Mouse (Mus musculus): Measurements from ENCODE around the gene Slc45a3. TPM values are rescaled to one million over a fixed set of nuclear protein-coding genes. Genes with fewer than 3 reads are reported as not detected.

Slc45a3 gene
- total and polyA plus RNA-seq, 3 experiments, result 3.8 to 7.0 (median 5.5) TPM

- no peaks in the 10 kb centered on the region for H3K79me2 ChIP-seq (replicated peaks; ENCODE audit: control insufficient read depth, insufficient read depth, low read length)
- H3K36me3 ChIP-seq (ENCODE audit: control insufficient read depth, insufficient read depth, low read length), result no peaks in the 10 kb centered on the region; the same call in 1 of the 2 replicates
- H3K27me3 ChIP-seq (ENCODE audit: control insufficient read depth, insufficient read depth, low read length), result no peaks in the 10 kb centered on the region
- intact Hi-C loops (cut with DNase I), result loop anchor here (1.0 to 5.0 kb wide), 2 partner anchors 44 to 110 kb away; no protein-coding TSS in a partner anchor
- DNase-seq, result peak; percentile 68
- no peak overlapping the region for H3K4me3 ChIP-seq
- no peak overlapping the region for H3K27ac ChIP-seq
- WGBS, result 38% methylated on average over 6 of the region's 6 CpGs
- H3K9ac ChIP-seq (ENCODE audit: low read depth, low read length), result no peak overlapping the region
- TF ChIP-seq POLR2A (IDR thresholded peaks at IDR 0.05; ENCODE audit: insufficient read depth, low read depth, low read length) (no peak), EP300 (IDR thresholded peaks at IDR 0.05; ENCODE audit: insufficient read depth, low read depth, low read length) (peak; percentile 74; the same call in 1 of the 2 replicates), CTCF (IDR thresholded peaks at IDR 0.05) (peak; percentile 87)
- peaks cover 3% of the 10 kb centered on the region; the same call in 1 of the 2 replicates for H3K4me1 ChIP-seq (ENCODE audit: control insufficient read depth, insufficient read depth, low read length)
Measured at GRCm38 (mm10) chr1:131937659-131938305, 25.0 kb upstream of the Slc45a3 start.

DNA sequence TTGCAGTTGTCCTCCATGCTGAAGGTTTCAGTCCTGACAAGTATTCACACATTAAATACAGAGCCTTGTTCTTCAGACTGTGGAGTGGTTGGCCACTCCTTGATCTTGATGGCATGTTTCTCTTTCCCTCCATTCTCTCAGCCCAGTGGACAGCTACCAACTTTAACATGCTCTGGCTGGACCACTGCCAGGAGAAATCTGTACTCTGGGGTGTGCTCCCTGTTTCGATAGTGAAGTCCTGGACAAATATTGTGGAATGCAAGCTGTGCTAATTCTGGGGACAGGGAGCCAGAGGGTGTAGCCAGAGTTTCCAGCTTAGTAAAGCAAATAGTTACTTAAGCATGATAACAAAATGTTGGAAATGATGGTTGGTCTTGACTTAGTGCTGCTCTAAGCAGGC lies 24.0 kb upstream of the Slc45a3 start:
- no peaks in the 10 kb centered on the region for H3K79me2 ChIP-seq (replicated peaks; ENCODE audit: control insufficient read depth, insufficient read depth, low read length)
- H3K36me3 ChIP-seq (ENCODE audit: control insufficient read depth, insufficient read depth, low read length), result no peaks in the 10 kb centered on the region; the same call in 1 of the 2 replicates
- no peak overlapping the region for H3K9ac ChIP-seq (ENCODE audit: low read depth, low read length)
- peak; percentile 31 to 49 for DNase-seq
- no peaks in the 10 kb centered on the region for H3K27me3 ChIP-seq (ENCODE audit: control insufficient read depth, insufficient read depth, low read length)
- intact Hi-C loops (cut with DNase I), result loop anchor here (5.0 kb wide), 1 partner anchor 108 kb away; no protein-coding TSS in a partner anchor
- peaks cover 3% of the 10 kb centered on the region for H3K4me1 ChIP-seq (ENCODE audit: control insufficient read depth, insufficient read depth, low read length)
- H3K27ac ChIP-seq, result no peak overlapping the region
- H3K4me3 ChIP-seq, result no peak overlapping the region
- no peak for TF ChIP-seq CTCF (IDR thresholded peaks at IDR 0.05)
- WGBS, result 40% methylated on average over 1 of the region's 1 CpGs

- Histone ChIP-seq H3K9ac (ENCODE audit: low read depth, low read length) (no peak overlapping the region), H3K4me3 (no peak overlapping the region), H3K4me1 (ENCODE audit: control insufficient read depth, insufficient read depth, low read length) (peaks cover 3% of the 10 kb centered on the region), H3K36me3 (ENCODE audit: control insufficient read depth, insufficient read depth, low read length) (no peaks in the 10 kb centered on the region; the same call in 1 of the 2 replicates), H3K27ac (no peak overlapping the region), H3K79me2 (replicated peaks; ENCODE audit: control insufficient read depth, insufficient read depth, low read length) (no peaks in the 10 kb centered on the region), H3K27me3 (ENCODE audit: control insufficient read depth, insufficient read depth, low read length) (no peaks in the 10 kb centered on the region)
- 57% methylated on average over 2 of the region's 2 CpGs for WGBS
- intact Hi-C loops (cut with DNase I), result no loop called here
- TF ChIP-seq EP300 (IDR thresholded peaks at IDR 0.05; ENCODE audit: insufficient read depth, low read depth, low read length), result no peak
- no peak for TF ChIP-seq POLR2A (IDR thresholded peaks at IDR 0.05; ENCODE audit: insufficient read depth, low read depth, low read length)
- TF ChIP-seq CTCF (IDR thresholded peaks at IDR 0.05), result no peak
- DNase-seq, result no peak
Measured at GRCm38 (mm10) chr1:131940711-131941244, 22.0 kb upstream of the Slc45a3 start.

- WGBS, result 98% methylated on average over 1 of the region's 1 CpGs
- H3K79me2 ChIP-seq (replicated peaks; ENCODE audit: control insufficient read depth, insufficient read depth, low read length), result no peaks in the 10 kb centered on the region
- H3K27ac ChIP-seq, result no peak overlapping the region
- H3K9ac ChIP-seq (ENCODE audit: low read depth, low read length), result no peak overlapping the region
- TF ChIP-seq CTCF (IDR thresholded peaks at IDR 0.05) (no peak), EP300 (IDR thresholded peaks at IDR 0.05; ENCODE audit: insufficient read depth, low read depth, low read length) (no peak), POLR2A (IDR thresholded peaks at IDR 0.05; ENCODE audit: insufficient read depth, low read depth, low read length) (no peak)
- no peaks in the 10 kb centered on the region for H3K27me3 ChIP-seq (ENCODE audit: control insufficient read depth, insufficient read depth, low read length)
- intact Hi-C loops (cut with DNase I), result no loop called here
- no peak for DNase-seq
- no peaks in the 10 kb centered on the region; the same call in 1 of the 2 replicates for H3K36me3 ChIP-seq (ENCODE audit: control insufficient read depth, insufficient read depth, low read length)
- H3K4me1 ChIP-seq (ENCODE audit: control insufficient read depth, insufficient read depth, low read length), result peaks cover 3% of the 10 kb centered on the region
- no peak overlapping the region for H3K4me3 ChIP-seq
Measured at GRCm38 (mm10) chr1:131941501-131941900, 21.3 kb upstream of the Slc45a3 start.

GRCm38 (mm10) chr1:131942621-131943590 lies 19.9 kb upstream of the Slc45a3 start:
- TF ChIP-seq EP300 (IDR thresholded peaks at IDR 0.05; ENCODE audit: insufficient read depth, low read depth, low read length), result no peak
- no peak for TF ChIP-seq CTCF (IDR thresholded peaks at IDR 0.05)
- TF ChIP-seq POLR2A (IDR thresholded peaks at IDR 0.05; ENCODE audit: insufficient read depth, low read depth, low read length), result no peak
- Histone ChIP-seq H3K4me3 (no peak overlapping the region), H3K36me3 (ENCODE audit: control insufficient read depth, insufficient read depth, low read length) (no peaks in the 10 kb centered on the region; the same call in 1 of the 2 replicates), H3K79me2 (replicated peaks; ENCODE audit: control insufficient read depth, insufficient read depth, low read length) (no peaks in the 10 kb centered on the region), H3K9ac (ENCODE audit: low read depth, low read length) (no peak overlapping the region), H3K27me3 (ENCODE audit: control insufficient read depth, insufficient read depth, low read length) (no peaks in the 10 kb centered on the region), H3K27ac (no peak overlapping the region; the same call in 1 of the 2 replicates), H3K4me1 (ENCODE audit: control insufficient read depth, insufficient read depth, low read length) (peaks cover 2% of the 10 kb centered on the region)
- intact Hi-C loops (cut with DNase I), result loop anchor here (2.0 kb wide), 1 partner anchor 20 kb away; the partner anchor contains the start of gene Slc45a3
- DNase-seq, result peak in 1 of 2 experiments; percentile 42
- 50% methylated on average over 16 of the region's 16 CpGs for WGBS
